Mouse (Mus musculus) cerebral cortex, adult 2 months (tissue): ENCODE results near the gene Bpi.

Source experiments
- WGBS: fragments of 180-500 bp; shearing (Covaris S2); methylation state at CpG from one replicate; pipeline ENCODE4 v1.1.7; 2018; 5-methylcytosine and 5-hydroxymethylcytosine counted together

Bpi gene

DNA sequence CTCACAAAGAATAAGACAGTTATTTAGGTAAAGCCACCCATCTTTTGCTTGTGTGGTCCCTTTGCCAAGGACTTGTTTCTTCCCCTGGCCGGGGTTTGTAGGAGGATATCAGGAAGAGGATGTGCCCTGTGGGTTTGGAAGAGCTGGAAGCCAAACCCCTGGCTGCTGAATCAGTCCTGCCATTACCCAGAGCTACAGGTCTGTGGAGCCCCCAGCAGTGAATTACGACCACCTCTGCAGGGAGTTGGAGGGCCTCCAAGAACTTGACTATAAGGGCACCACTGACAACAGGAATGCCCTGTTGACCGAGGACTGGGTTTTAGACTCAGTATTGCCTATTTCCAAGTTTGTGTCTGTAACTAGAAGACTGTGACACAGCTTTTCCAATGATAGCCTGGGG is 41.3 kb downstream of the Bpi start:
- 58% methylated on average over 3 of the region's 3 CpGs for WGBS

DNA sequence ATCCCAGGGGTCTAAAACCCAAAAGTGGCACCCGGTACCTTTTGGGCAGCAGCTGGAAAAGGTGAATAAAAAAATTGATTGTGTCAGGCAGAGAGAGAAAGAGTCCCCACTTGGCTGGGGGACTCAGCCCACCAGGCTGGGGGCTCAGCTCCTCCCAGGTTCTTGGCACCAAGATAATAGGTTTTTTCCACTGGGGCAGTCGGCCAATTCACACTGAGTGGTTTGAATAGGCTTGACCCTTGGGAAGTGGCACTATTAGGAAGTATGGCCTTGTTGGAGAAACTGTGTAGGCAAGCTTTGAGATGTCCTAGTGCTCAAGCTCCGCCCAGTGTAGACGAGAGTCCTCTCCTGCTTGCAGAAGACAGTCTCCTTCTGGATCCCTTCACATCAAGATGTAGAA is 41.8 kb downstream of the Bpi start:
- WGBS, result 57% methylated on average over 4 of the region's 4 CpGs

DNA sequence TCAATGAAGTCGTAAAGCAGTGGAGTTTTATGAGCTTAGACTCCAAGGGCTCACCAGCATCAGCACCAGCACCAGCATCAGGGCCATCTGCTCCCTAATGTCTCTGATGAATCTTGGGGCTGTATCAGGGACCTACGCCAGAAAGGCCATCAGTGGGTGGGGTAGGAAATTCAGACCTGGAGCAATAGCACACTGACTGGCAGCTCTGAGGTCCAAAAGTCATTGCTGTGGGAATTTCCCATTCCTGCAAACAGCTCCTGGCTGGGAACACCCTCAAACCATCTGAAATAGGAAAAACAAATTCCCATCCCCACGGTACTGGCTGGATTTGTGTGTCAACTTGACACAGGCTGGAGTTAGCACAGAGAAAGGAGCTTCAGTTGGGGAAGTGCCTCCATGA is 44.9 kb downstream of the Bpi start:
- 85% methylated on average over 3 of the region's 3 CpGs for WGBS

DNA sequence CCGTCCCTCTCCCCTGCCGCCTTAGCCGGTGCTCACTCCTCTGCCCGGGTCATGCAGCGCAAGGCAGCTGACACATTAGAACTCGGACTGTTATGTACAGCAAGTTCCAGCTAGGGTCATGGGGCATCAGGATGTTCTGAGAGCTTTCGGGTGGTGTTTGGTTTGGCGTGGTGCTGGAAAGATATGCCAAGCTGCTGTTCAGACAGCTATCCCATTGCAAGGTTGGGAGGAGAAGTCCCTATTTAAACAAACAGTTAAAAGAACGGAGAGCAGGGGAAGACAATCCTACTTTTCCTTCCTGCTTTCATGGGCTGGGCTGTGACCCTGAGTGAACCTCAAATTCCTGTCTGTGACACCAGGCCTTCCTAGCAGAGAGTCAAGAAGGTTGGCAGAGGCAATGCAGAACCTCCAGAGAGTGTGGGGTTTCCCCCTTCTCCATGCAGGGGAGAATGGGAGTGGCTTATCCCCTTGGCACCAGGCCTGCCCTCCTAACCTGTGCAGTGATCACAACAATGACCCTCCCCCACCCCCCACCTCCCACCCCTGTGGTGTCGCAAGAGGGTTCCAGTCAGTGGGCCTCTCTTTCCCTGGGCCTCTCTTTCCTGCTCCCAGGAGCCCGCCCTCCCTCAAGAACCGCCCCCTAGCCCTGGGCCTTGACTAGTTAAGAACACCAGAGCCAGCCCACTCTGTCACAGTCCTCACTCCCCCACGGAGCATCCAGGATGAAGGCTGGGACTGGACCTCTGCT is 48.2 kb downstream of the Bpi start, which contains the start of gene Lbp:
Lbp (plus strand) TSS at position 546 of the 748 bp plus-strand sequence.
- WGBS, result 67% methylated on average over 13 of the region's 13 CpGs

DNA sequence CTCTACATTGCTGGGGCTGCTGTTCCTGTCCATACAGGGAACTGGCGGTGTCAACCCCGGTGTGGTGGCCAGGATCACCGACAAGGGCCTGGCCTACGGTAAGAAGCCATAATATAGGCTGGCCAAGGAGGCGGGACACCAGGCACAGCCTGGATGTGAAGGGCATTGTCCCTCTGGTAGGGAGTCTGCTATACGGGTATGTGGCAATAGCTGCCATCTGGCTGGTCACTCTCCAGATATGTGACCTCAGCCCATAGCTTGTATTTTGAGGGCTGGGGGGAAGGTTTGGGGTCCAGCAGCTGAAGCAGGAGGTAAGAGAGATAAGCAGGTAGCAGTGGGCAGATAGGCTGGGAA is 48.8 kb downstream of the Bpi start:
- 64% methylated on average over 6 of the region's 6 CpGs for WGBS

DNA sequence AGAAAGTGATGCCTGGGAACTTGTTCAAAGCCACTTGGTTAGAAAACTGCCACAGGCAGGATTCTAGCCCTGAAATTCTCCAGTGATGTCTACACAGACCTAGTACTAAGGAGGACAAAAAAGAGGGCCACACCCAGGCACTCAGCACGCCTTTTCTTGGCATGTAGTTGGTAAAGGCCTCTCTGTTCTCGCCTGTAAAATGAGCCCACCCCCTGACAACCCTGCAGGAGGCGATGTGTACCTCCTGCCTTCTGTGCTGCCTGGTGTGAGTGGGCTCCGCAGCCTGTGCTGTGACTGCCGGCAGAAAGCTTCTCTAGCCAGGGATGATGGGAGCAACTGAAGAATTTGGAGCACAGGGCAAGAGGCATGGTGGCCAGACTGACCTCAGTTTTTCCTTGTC is 50.4 kb downstream of the Bpi start:
- WGBS, result 39% methylated on average over 5 of the region's 5 CpGs

DNA sequence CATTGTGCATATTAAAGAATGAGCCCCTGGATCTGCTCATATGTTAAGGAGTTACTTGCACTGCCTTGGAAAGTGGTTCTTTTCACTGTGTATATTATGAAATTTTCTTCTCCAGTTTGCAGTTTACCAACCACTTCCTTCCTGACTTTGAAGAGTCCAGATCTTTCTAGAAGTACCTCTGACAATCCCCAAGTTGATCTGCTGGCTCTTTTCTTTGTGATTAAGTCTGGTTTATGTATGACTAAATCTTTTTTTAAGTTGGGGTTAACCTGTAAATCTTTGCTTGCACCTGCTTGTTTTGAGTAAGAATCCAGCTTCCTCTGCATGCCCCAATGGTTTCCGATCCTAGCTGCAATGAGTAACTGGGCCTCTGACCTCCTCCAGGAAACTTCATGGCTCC is 55.2 kb downstream of the Bpi start:
- 90% methylated on average over 1 of the region's 1 CpGs for WGBS

DNA sequence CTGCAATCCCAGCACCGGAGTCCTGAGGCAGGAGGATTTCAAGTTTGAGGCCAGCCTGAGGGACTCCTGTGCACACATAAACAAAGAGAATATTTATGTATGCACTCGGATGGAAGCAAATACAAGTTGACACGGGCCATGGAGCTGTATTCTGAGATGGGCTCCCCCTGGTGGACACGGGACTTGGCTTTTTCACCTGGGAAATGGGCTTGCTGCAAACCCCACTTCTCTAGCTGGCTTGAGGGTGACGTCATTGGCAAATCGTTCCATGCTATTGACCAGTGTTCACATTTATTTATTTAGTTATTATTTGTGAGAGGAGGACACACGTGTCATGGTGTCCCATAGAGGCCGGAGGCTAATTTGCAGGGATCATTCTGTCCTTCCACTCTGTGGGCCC is 58.5 kb downstream of the Bpi start:
- WGBS, result 70% methylated on average over 8 of the region's 8 CpGs

DNA sequence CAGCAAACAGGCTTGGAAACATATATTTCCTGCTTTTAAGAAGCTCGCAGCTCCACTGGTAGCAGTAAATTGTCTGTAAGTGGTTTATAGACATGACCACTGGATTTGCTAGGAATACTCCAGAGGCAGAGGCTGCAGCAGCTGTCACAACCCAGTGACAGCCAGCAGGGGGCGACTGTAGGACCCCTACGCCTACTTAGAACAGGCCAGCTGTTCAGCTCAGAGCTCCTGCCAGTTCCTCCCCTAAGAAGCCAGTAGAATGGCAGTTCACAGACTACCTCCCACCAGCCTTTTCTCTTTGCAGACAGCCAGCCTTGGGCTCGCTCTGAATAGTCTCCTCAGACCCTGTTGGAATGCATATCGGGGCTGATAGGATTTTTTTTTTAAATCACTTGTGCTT is 59.1 kb downstream of the Bpi start:
- 16% methylated on average over 5 of the region's 5 CpGs for WGBS

DNA sequence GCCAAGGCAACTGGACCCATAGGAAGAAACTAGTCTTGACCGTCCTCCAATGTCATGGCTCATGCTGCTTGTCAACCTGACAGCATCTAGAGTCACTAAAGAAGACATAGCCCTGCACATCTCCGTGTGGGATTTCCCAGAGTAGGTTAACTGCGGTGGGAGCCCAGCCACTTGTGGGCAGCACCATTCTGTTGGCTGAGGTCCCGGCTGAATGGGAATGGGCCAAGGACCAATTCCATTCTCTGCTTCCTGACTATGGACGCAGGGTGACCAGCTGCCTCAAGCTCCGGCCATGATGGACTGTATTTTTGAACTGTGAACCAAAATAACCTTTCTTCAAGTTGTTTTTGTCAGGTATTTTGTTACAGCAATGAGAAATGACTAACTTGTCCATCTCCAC is 63.7 kb downstream of the Bpi start:
- whole genome bisulfite sequencing, result 85% methylated on average over 6 of the region's 6 CpGs

DNA sequence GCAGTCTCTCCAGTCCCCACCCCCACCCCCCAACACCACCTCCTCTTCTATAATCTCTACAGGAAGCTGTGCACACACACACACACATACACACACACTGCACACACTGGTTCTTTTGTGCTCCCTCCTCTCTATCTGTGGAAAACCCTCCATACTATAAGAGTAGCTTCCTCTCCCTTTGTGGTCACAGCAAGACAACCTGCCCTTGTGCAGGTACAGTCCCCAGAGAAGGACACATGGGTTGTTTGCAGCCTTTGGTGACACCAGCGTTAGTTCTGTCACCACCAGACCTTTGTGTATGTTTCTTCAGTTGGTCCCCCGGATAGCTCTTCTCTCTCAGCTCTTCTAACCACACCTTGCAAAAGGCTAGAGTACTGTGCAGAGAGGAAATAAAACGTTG is 65.0 kb downstream of the Bpi start:
- 74% methylated on average over 3 of the region's 3 CpGs for WGBS

DNA sequence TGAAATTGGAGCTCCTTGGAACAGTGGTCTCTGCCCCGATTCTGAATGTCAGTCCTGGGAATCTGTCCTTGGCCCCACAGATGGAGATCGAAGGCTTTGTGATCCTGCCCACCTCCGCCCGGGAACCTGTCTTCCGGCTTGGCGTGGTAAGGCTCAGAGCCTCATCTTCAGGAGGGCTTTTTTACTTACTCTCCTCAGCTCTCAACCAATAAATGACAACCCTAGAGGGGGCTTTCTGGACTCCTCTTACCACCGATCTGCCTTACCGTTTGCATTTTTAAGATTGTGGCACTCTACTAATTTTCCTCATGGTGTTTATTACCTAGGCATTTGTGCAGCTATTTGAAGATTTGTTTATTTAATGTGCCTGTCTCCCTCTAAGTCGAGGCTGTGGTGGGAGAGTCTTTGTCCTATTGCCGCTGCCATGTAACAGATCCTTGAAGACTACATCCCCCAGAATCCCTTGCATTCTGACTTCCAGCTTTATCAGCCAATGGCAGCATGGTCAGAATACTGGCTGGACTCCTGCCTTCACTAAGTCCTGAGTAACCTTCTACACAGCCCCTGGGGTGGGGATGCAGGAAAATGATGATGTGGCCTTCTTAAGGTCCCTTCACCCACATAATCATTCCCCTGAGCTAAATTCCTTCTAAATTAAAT is 66.8 kb downstream of the Bpi start:
- 63% methylated on average over 10 of the region's 10 CpGs for WGBS

DNA sequence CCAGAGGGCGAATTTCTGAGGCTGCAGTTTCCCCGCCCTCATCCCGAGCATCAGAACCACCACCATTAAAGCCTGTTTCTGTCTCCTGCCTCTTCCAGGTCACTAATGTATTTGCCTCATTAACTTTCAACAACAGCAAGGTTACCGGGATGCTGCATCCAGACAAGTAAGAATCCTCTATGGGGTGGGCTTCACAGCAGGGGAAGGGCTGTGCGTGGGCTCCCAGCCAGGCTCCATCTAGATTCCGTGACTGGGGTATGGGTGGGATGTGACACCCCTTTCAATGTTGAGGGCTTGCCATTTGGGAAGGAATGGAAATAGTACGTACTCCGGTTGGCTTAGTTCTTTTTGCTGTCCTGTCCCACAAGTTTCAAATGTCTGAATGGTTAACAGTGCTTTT is 67.7 kb downstream of the Bpi start:
- WGBS, result 68% methylated on average over 8 of the region's 8 CpGs
